Mouse (Mus musculus) bone marrow, adult 2 months (tissue): ENCODE results near the gene Pef1. TPM values are rescaled to one million over a fixed set of nuclear protein-coding genes. Genes with fewer than 3 reads are reported as not detected.

Source experiments
- H3K27ac ChIP-seq: fragments of 200-500 bp; 2 replicates; pipeline ENCODE4 v1.5.1; 2012; ENCODE audit warnings: low read depth, mild to moderate bottlenecking, control low read depth, inconsistent platforms, low read length; ENCODE audit not compliant: control insufficient read depth, poor library complexity, insufficient read depth
- H3K4me1 ChIP-seq: fragments of 200-500 bp; 2 replicates; pipeline ENCODE4 v1.6.1; 2011; ENCODE audit warnings: low read length; ENCODE audit not compliant: control insufficient read depth, insufficient read depth
- H3K4me3 ChIP-seq: fragments of 200-500 bp; replicated peaks from 2 replicates; pipeline ENCODE3; 2011; ENCODE audit warnings: mild to moderate bottlenecking, low read depth, low read length, control low read depth; ENCODE audit not compliant: control insufficient read depth
- CTCF ChIP-seq: fragments of 200-500 bp; IDR thresholded peaks from 2 replicates; pipeline ENCODE4 v1.5.1; 2011; ENCODE audit warnings: low read length, control low read depth; ENCODE audit not compliant: control insufficient read depth, insufficient read depth
- POLR2A ChIP-seq: fragments of 200-500 bp; IDR thresholded peaks from 2 replicates; pipeline ENCODE4 v1.6.1; 2011; ENCODE audit warnings: low read depth, mild to moderate bottlenecking, control low read depth, low read length, borderline replicate concordance; ENCODE audit not compliant: control insufficient read depth
- WGBS: fragments of 180-500 bp; shearing (Covaris S2); methylation state at CpG from one replicate; pipeline ENCODE4 v1.1.7; 2018; 5-methylcytosine and 5-hydroxymethylcytosine counted together
- polyA plus RNA-seq: library from polyadenylated mRNA; stranded (reverse); fragments of >200 nt; gene quantifications from 2 replicates; pipeline ENCODE4 v1.2.4, GENCODE M21; 2011; ENCODE audit warnings: low replicate concordance; ENCODE audit not compliant: missing spikeins, insufficient read depth, insufficient read length

Gene Pef1
- polyA plus RNA-seq, 1 experiment: 32.6 TPM

DNA sequence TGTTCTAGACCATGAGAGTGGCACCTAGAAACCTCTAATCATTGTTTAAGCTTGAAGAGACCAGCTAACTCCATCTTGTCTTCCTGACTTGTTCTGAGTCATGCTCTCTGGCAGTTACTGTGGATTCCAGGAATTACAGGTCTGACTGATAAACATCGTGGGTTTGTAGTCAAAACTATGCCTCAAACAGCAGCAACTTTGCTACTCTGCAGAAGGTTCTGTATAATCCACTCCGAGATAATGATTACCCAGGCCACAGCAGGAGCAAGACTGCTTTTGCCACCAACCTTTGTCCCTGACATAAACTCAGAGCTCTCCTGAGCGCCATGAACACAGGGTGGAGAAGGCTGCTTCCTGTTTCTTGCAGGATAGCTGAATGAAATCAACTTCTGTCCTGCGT lies 2.2 kb downstream of the Pef1 start:
- H3K4me1 ChIP-seq: no peaks in the 10 kb centered on the region; the same call in 1 of the 2 replicates
- H3K4me3 ChIP-seq: no peak overlapping the region
- TF ChIP-seq POLR2A: no peak
- TF ChIP-seq CTCF: no peak
- WGBS: 46% methylated on average over 4 of the region's 4 CpGs
- no peak overlapping the region for H3K27ac ChIP-seq

DNA sequence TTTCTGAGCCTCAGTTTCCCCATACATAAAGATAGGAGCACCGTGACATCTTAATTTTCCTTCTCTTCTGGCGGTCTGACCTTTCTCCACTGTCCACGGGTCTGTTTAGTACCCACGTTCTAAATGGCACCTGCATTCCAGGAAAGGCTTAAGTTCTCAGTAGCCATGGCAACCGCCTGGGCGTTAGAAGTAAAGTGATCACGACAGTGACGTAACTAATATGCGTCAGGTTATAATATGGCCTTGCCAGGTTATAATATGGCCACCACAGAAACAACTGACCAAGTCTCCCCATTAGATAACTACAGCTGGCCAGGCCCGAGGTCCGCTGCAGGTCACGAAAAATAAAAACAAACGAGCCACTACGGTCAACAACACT lies 4.7 kb downstream of the Pef1 start:
- H3K4me3 ChIP-seq: peak overlapping the region; percentile 82
- peaks cover 1% of the 10 kb centered on the region; the same call in 1 of the 2 replicates for H3K4me1 ChIP-seq
- no peak for TF ChIP-seq CTCF
- no peak for TF ChIP-seq POLR2A
- WGBS: 13% methylated on average over 14 of the region's 14 CpGs
- peak overlapping the region; percentile 12 for H3K27ac ChIP-seq

DNA sequence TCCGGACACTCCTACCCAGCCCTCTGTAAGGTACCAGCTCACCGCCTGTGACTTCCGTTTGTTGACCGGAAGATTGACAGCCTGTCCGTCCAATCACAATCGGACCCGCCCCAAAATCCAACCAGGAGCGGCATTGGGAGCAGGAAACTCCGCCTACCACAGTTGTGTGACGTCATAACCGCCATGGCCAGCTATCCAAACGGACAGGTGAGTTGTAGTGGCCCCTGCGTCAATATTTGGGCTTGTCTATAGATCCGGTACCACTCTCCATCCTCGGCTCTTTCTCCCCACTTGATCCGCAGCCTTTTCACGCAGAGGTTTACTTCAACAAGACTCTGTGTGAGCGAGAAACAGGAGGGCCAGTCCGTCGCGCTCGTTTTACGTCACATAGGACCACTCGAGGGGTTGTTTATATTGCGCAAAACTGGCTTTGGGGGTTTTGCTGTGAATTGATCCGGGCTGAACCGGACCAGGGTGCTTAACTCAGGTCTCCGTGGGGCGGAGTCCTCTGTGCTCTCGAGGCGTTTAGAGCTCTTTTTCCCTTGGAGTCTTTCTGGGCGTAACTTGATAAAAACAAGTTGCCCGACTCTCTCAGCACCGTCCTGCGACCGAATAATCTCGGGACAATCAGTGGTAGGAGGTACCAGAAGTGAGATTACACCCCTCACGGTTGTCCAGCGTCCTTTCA lies 5.2 kb downstream of the Pef1 start:
- TF ChIP-seq CTCF (no peak), POLR2A (no peak)
- Histone ChIP-seq H3K4me3 (peak overlapping the region; percentile 82), H3K27ac (peak overlapping the region; percentile 73), H3K4me1 (peaks cover 1% of the 10 kb centered on the region; the same call in 1 of the 2 replicates)
- WGBS: under 1% methylated on average over 39 of the region's 39 CpGs

DNA sequence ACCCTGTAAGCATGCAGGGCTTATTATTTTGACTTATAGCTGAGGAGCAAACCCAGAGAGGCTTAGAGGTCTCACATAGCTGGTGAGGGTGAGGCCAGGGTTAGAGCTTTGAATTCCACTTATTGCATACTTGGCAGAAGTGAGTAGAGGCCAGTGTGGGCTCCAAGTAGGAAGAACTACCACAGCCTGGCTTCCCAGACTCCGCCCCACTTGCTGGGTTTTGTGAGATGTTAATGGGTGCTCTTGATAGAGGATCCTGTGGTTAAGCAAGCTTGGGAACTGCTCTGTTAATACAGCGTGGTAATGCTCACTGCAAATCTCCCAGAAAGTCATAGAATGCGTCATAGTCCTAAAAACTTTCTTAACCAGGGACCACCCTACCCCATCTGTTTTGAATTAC lies 6.6 kb downstream of the Pef1 start:
- Histone ChIP-seq H3K4me3 (no peak overlapping the region), H3K4me1 (peaks cover 4% of the 10 kb centered on the region; the same call in 1 of the 2 replicates), H3K27ac (no peak overlapping the region)
- 30% methylated on average over 3 of the region's 3 CpGs for WGBS
- TF ChIP-seq CTCF (no peak), POLR2A (no peak)

DNA sequence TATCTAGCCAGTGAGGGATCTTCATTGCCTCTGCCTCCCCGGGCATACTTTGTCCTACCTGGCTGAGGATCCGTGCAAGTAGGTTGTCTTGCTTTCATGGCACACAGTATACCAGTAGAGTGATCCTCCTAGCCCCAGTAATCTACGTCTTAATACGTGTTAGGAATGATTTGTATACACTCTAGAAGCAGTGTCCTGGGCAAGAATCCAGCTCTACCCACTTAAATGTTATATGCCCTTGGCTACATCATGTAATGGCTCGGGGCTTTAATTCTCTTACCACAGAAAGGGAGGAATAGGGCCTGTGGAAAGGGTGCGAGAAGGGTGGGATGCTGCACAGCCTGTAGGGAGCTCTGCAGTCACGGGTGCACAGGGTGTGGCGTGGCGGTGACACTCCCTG lies 7.3 kb downstream of the Pef1 start:
- H3K27ac ChIP-seq: no peak overlapping the region
- peaks cover 4% of the 10 kb centered on the region; the same call in 1 of the 2 replicates for H3K4me1 ChIP-seq
- TF ChIP-seq POLR2A: no peak
- H3K4me3 ChIP-seq: no peak overlapping the region
- 79% methylated on average over 9 of the region's 9 CpGs for WGBS

DNA sequence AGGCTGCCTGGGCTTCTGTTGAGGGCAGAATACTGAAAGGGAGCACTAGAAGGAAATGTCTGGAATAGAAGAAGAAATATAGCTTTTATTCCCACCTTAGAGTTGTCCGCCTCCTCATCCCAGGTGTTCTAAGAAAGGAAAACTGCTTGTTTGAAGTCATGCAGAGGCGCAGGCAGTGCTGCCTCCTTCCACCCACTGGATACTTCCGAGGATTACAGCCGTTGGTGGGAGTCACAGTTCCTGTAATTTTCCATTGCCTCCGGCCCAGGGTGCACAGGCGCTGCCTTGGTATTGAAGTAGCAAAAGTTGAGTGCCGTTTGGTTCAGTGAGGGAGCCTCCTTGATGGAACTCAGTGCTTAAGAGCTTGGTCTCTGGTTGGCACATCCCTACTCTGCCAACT lies 7.7 kb downstream of the Pef1 start:
- Histone ChIP-seq H3K4me1 (peaks cover 4% of the 10 kb centered on the region; the same call in 1 of the 2 replicates), H3K4me3 (no peak overlapping the region), H3K27ac (no peak overlapping the region)
- WGBS: 82% methylated on average over 7 of the region's 7 CpGs
- TF ChIP-seq POLR2A (no peak), CTCF (no peak)

DNA sequence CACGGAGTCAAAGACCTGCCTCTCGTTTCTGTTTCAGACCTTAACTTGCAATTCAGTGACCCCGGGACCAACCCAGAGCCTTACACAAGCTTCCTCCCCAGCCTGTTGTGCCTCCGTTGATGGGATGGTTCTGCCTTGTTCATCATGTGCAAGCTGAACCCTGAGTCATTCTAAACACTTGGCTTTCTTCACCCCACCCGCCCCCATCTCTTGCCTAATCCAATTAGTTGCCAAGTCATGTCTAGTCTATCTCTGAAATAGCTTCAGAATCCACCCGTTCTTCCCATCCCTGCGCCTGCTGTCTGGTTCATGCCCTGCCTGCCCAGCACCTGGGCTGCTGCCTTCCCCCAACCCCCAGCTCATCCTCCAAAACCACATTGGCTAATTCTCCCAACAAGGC lies 9.9 kb downstream of the Pef1 start:
- peak overlapping the region; percentile 58 for H3K27ac ChIP-seq
- WGBS: 24% methylated on average over 7 of the region's 7 CpGs
- TF ChIP-seq CTCF (no peak), POLR2A (no peak)
- H3K4me3 ChIP-seq: peak overlapping the region; percentile 9
- H3K4me1 ChIP-seq: peaks cover 4% of the 10 kb centered on the region; the same call in 1 of the 2 replicates

DNA sequence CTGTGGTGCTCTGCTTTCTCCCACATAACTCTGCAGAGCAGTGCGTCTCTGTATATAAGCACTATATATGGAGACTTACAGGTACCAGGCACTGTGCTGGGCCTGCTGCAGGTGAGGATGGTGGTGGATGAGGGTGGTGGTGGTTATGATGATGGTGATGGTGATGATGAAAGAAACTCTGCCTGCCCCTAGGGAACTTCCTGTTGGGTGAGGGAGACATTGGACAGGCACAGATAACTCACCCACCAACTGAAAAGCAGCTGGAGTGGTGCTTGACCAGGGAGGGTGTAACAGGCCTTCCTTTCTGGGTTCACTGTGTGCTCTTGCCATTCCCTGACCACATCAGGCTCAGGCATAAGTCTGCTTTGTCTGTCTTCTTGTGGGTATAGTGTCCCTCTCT lies 10.4 kb downstream of the Pef1 start:
- no peak overlapping the region for H3K4me3 ChIP-seq
- TF ChIP-seq POLR2A: no peak
- no peak for TF ChIP-seq CTCF
- whole genome bisulfite sequencing: 92% methylated on average over 1 of the region's 1 CpGs
- H3K4me1 ChIP-seq: peaks cover 4% of the 10 kb centered on the region; the same call in 1 of the 2 replicates
- H3K27ac ChIP-seq: peak overlapping the region; percentile 58
